Mouse (Mus musculus): ENCODE data around the gene Set. TPM values are rescaled to one million over a fixed set of nuclear protein-coding genes. Genes with fewer than 3 reads are reported as not detected.

Gene Set
- polyA plus RNA-seq, 1 experiment, result 159 TPM

DNA sequence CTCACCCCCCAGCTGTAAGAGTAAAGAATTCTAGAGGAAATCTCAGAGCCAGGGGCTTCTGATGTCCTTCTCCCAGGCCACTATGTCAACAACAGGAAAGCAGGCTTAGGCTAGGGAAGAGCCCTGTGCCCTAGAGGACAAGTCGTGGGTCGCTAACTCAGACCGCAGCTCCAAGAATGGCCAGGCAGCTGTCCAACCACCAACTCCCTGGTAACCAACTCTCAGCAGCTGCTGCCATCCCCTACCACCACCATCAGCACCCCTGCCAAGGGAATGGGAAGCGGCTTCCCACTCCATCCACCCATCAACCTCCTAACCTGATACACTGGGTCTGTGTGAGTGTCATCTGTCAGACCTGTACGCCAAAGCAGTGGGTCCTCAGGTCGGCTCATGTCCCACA is 24.2 kb upstream of the Set start:
- TF ChIP-seq CTCF (IDR thresholded peaks at IDR 0.05; ENCODE audit: borderline replicate concordance, insufficient read depth, low read depth, low read length) (no peak), POLR2A (IDR thresholded peaks at IDR 0.05; ENCODE audit: borderline replicate concordance, insufficient read depth, low read length) (no peak)
- Histone ChIP-seq H3K4me3 (replicated peaks; ENCODE audit: insufficient read depth, low read depth, low read length) (no peak overlapping the region), H3K27ac (ENCODE audit: insufficient read depth, low read length) (no peak overlapping the region), H3K4me1 (ENCODE audit: control insufficient read depth, insufficient read depth, low read length) (no peaks in the 10 kb centered on the region), H3K27me3 (ENCODE audit: control insufficient read depth, insufficient read depth, low read length) (no peaks in the 10 kb centered on the region)
- DNase-seq, result no peak
- WGBS, result 22% methylated on average over 6 of the region's 6 CpGs

DNA sequence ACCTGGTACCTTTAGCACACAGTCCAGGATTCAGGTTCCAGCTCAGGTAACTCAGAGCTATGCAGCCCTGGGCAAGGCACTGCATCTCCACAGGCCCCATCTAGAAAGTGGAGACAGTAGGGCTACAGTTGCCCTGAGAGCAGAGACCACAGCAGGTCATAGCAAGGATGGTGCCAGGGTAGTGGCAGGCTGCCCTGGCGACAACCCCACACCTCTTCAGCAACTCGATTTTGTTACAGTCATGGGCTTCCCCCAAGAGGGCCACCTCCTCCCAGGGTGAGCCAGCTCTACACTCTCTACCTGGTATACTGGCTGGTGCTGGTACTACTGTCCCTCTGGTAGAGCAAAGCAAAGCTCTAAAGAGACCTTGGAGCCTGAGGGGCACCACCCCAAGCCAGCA is 19.4 kb upstream of the Set start:
- Histone ChIP-seq H3K27me3 (ENCODE audit: control insufficient read depth, insufficient read depth, low read length) (no peaks in the 10 kb centered on the region), H3K4me3 (replicated peaks; ENCODE audit: insufficient read depth, low read depth, low read length) (no peak overlapping the region), H3K27ac (ENCODE audit: insufficient read depth, low read length) (no peak overlapping the region), H3K4me1 (ENCODE audit: control insufficient read depth, insufficient read depth, low read length) (no peaks in the 10 kb centered on the region)
- WGBS, result 48% methylated on average over 2 of the region's 2 CpGs
- TF ChIP-seq POLR2A (IDR thresholded peaks at IDR 0.05; ENCODE audit: borderline replicate concordance, insufficient read depth, low read length), result no peak
- no peak for TF ChIP-seq CTCF (IDR thresholded peaks at IDR 0.05; ENCODE audit: borderline replicate concordance, insufficient read depth, low read depth, low read length)
- no peak for DNase-seq

DNA sequence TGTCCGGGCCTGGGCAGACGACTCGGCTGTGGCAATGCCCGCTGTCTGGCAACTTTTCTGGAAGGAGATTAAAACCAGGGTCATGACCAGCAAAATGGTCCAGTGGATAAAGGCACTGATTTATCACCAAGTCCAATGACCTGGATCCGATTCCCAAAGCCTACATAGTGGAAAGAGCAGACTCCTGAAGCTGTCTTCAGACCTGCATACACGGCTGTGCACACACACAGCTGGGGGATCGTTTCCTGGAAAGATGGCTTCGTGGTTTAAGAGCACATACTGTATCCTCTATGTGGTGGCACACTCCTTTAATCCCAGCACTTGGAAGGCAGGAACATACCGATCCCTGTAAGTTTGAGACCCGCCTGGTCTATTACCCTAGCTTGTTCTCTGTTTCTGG is 18.8 kb upstream of the Set start:
- no peak overlapping the region for H3K27ac ChIP-seq (ENCODE audit: insufficient read depth, low read length)
- H3K27me3 ChIP-seq (ENCODE audit: control insufficient read depth, insufficient read depth, low read length), result no peaks in the 10 kb centered on the region
- DNase-seq, result no peak
- H3K4me1 ChIP-seq (ENCODE audit: control insufficient read depth, insufficient read depth, low read length), result no peaks in the 10 kb centered on the region
- TF ChIP-seq CTCF (IDR thresholded peaks at IDR 0.05; ENCODE audit: borderline replicate concordance, insufficient read depth, low read depth, low read length), result no peak
- H3K4me3 ChIP-seq (replicated peaks; ENCODE audit: insufficient read depth, low read depth, low read length), result no peak overlapping the region
- WGBS, result 94% methylated on average over 10 of the region's 10 CpGs

DNA sequence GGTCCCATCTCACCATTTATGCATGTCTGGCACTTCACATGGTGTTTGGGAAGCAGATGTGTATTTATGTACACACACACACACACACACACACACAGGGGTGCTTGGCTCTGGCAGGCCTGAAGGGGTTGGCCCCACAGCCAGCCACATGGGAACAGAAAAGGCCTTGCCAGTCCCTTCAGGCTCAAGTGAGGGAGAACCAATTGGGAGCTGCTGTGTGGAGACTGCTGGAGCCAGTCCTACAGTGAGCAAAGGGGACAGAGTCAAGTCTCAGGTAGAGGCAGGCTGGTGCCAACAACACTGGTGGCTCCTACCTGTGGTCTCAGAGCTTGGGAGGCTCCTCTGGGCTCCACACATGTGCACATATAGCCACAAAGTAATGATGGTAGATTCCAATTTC is 17.5 kb upstream of the Set start:
- Histone ChIP-seq H3K27ac (ENCODE audit: insufficient read depth, low read length) (no peak overlapping the region), H3K4me1 (ENCODE audit: control insufficient read depth, insufficient read depth, low read length) (no peaks in the 10 kb centered on the region), H3K27me3 (ENCODE audit: control insufficient read depth, insufficient read depth, low read length) (no peaks in the 10 kb centered on the region), H3K4me3 (replicated peaks; ENCODE audit: insufficient read depth, low read depth, low read length) (no peak overlapping the region)
- TF ChIP-seq CTCF (IDR thresholded peaks at IDR 0.05; ENCODE audit: borderline replicate concordance, insufficient read depth, low read depth, low read length), result no peak
- TF ChIP-seq POLR2A (IDR thresholded peaks at IDR 0.05; ENCODE audit: borderline replicate concordance, insufficient read depth, low read length), result no peak
- DNase-seq, result no peak

DNA sequence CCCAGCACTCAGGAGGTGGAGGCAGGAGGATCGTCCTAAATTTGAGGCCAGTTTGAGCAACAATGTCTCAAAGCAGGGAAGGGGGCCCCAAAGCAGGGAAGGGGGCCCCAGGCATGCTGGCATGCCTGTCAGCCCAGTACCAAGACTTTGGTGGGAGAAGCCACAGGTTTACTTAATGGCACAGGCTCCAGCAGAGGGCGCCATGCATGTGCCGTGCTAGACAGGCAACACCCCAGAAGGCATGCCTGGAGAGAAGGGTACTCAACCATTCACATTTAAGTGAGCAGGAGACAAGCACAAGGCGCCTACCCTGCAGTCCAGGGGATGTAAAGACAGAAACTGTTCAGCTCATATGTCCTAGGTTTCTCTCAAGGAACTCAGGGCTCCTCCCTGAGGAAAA is 14.7 kb upstream of the Set start:
- 2% methylated on average over 4 of the region's 4 CpGs for WGBS
- TF ChIP-seq POLR2A (IDR thresholded peaks at IDR 0.05; ENCODE audit: borderline replicate concordance, insufficient read depth, low read length) (no peak), CTCF (IDR thresholded peaks at IDR 0.05; ENCODE audit: borderline replicate concordance, insufficient read depth, low read depth, low read length) (peak; percentile 84)
- no peaks in the 10 kb centered on the region for H3K4me1 ChIP-seq (ENCODE audit: control insufficient read depth, insufficient read depth, low read length)
- H3K4me3 ChIP-seq (replicated peaks; ENCODE audit: insufficient read depth, low read depth, low read length), result no peak overlapping the region
- DNase-seq, result peak; percentile 62 to 74
- no peak overlapping the region for H3K27ac ChIP-seq (ENCODE audit: insufficient read depth, low read length)
- no peaks in the 10 kb centered on the region for H3K27me3 ChIP-seq (ENCODE audit: control insufficient read depth, insufficient read depth, low read length)

DNA sequence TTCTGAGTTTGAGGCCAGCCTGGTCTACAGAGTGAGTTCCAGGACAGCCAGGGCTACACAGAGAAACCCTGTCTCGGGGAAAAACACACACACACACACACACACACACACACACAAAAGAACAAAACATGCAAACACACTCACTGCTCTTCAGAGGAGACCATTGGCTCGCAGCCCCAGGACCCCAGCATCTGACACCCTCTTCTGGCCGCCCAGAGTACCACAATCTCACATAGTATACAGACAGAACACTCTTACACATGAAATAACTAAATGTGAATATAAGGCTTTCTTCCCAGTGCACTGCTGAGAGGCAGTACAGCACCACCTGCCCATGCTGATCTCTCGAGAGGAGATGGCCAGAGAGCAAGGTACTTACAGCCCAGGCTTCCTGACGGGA is 12.6 kb upstream of the Set start:
- TF ChIP-seq CTCF (IDR thresholded peaks at IDR 0.05; ENCODE audit: borderline replicate concordance, insufficient read depth, low read depth, low read length) (no peak), POLR2A (IDR thresholded peaks at IDR 0.05; ENCODE audit: borderline replicate concordance, insufficient read depth, low read length) (no peak)
- 86% methylated on average over 5 of the region's 5 CpGs for WGBS
- no peak for DNase-seq
- Histone ChIP-seq H3K4me1 (ENCODE audit: control insufficient read depth, insufficient read depth, low read length) (no peaks in the 10 kb centered on the region), H3K27ac (ENCODE audit: insufficient read depth, low read length) (no peak overlapping the region), H3K4me3 (replicated peaks; ENCODE audit: insufficient read depth, low read depth, low read length) (no peak overlapping the region), H3K27me3 (ENCODE audit: control insufficient read depth, insufficient read depth, low read length) (no peaks in the 10 kb centered on the region)

DNA sequence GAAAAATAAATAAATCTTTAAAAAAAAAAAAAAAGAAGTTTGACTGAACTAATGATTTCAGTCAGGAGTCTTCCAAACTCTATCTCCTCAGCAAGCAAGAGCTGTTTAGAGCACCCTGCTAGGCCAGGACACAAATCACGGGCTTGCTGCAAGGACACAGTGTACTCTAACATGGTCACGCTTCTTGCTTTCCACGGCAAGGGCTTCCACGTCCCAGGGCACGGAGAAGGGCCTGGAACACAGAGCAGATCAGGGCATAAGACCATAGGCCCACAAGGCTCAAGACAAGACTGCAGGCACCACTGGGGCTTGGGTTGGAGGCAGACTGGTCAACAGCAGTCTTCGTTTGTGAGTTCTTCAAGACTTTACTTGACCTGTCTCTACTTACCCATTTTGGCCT is 10.1 kb upstream of the Set start:
- Histone ChIP-seq H3K4me3 (replicated peaks; ENCODE audit: insufficient read depth, low read depth, low read length) (no peak overlapping the region), H3K27me3 (ENCODE audit: control insufficient read depth, insufficient read depth, low read length) (no peaks in the 10 kb centered on the region), H3K27ac (ENCODE audit: insufficient read depth, low read length) (no peak overlapping the region), H3K4me1 (ENCODE audit: control insufficient read depth, insufficient read depth, low read length) (no peaks in the 10 kb centered on the region)
- TF ChIP-seq CTCF (IDR thresholded peaks at IDR 0.05; ENCODE audit: borderline replicate concordance, insufficient read depth, low read depth, low read length) (no peak), POLR2A (IDR thresholded peaks at IDR 0.05; ENCODE audit: borderline replicate concordance, insufficient read depth, low read length) (no peak)
- 96% methylated on average over 6 of the region's 6 CpGs for WGBS
- no peak for DNase-seq

DNA sequence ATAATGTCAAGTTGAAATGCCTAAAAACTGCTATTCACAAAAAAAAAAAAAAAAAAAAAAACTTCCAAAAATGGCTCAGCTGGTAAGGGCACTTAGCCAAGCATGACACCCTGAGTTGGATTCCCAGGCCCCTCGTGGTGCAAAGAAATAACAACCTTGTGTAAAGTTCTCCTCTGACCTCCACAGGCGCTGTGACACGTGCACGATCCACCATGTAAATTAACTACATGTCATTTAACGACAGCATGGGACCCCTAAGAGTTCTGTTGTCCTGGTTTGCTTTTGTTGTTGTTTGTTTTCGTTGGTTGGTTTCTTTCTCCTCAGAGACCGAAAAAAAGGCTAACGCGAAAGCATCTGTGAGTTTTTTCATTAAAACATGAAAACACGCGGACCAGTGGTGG is 9.1 kb upstream of the Set start:
- 49% methylated on average over 11 of the region's 11 CpGs for WGBS
- no peak overlapping the region for H3K27ac ChIP-seq (ENCODE audit: insufficient read depth, low read length)

More for the DNA sequence above, 9.1 kb upstream of the Set start:
- no peak for TF ChIP-seq CTCF (IDR thresholded peaks at IDR 0.05; ENCODE audit: borderline replicate concordance, insufficient read depth, low read depth, low read length)
- TF ChIP-seq POLR2A (IDR thresholded peaks at IDR 0.05; ENCODE audit: borderline replicate concordance, insufficient read depth, low read length), result no peak
- peak overlapping the region; percentile 78 for H3K4me3 ChIP-seq (replicated peaks; ENCODE audit: insufficient read depth, low read depth, low read length)
- H3K27me3 ChIP-seq (ENCODE audit: control insufficient read depth, insufficient read depth, low read length), result no peaks in the 10 kb centered on the region
- DNase-seq, result no peak
- H3K4me1 ChIP-seq (ENCODE audit: control insufficient read depth, insufficient read depth, low read length), result no peaks in the 10 kb centered on the region
